Mouse (Mus musculus): ENCODE measurements at regions not wholly inside any gene's neighbourhood (a gene's known extent, or its start where the extent isn't known, plus 50 kb on each side); places are given as distances from the start of the nearest gene placed in this dataset.

GRCm38 (mm10) chr8:107642241-107642640, 54.0 kb upstream of the Psmd7 start:
- DNase-seq = no peak

DNA sequence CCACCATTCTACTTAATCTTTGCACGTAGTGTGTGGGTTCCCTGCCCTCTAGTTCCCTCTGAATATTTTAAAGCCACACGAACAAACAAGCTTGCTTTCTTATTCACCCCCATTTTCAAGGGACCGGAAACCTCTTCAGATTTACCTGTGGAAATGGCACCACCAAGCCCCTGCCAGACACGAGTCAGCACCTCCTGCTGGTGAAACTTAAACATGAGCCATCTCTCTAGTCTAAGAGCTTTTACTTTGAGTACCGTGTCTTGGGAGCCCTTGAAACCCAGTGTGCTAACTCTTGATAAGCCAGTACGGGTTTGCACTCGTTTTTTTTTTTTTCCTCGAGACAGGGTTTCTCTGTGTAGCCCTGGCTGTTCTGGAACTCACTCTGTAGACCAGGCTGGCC, 59.7 kb upstream of the Psmd7 start:
- no peak for DNase-seq

- no peak for DNase-seq
Observed at GRCm38 (mm10) chr8:107650306-107650705, 62.0 kb upstream of the Psmd7 start.

DNA sequence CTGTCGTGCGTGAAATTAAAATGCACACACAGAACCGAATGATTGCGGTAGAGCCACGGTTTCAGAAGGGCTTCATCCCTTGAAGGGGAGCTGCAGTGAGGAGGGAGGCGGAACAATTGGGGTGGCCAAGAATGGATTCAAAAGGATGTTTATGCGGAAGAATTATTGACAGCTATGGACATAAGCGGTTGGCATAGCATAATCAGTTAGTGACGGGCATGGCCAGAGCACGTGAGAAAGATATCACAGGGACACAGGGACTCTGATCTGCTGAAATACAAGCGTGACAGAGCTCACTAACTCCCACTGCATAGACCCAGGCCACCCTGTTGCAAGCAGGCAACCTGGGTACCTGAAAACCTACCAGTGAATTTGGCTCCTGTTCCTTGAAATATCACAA, 63.2 kb upstream of the Psmd7 start:
- no peak for DNase-seq

- DNase-seq = no peak
Observed at GRCm38 (mm10) chr8:107652226-107652625, 64.0 kb upstream of the Psmd7 start.

DNA sequence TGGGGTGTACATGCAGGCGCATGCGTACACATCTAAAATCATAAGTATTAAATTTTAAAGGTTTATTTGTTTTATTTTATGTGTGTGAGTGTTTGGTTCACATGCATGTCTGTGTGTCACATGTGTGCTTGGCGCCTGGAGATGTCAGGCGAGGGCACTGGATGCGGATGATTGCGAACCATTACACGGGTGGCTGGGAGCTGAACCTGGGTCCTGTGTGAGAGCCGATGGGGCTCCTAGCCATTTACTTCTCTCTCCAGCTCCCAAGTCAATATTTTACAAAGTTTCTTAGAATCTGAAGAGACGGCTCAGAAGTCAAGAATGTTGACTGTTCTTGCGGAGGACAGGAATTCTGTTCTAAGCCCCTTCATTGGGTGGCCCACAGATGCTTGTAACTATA, 65.4 kb upstream of the Psmd7 start:
- no peak for DNase-seq

DNA sequence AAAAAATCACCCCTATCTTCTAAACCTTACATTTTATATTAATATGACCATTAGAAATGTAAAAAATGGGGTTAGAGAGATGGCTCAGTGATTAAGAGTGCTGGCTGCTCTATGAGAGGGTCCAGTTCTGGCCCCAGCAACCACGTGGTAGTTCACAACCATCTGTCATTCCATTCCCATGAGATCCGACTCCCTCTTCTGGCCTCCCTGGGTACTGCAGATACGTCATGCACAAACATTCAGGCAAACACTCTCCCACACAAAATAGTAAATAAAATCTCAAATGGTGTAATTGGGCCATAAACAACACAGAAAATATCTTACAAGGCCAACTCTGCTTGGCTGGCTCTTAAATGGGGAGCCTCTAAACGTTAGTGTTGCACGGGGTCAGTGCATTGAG, 68.4 kb upstream of the Psmd7 start:
- DNase-seq = no peak

DNA sequence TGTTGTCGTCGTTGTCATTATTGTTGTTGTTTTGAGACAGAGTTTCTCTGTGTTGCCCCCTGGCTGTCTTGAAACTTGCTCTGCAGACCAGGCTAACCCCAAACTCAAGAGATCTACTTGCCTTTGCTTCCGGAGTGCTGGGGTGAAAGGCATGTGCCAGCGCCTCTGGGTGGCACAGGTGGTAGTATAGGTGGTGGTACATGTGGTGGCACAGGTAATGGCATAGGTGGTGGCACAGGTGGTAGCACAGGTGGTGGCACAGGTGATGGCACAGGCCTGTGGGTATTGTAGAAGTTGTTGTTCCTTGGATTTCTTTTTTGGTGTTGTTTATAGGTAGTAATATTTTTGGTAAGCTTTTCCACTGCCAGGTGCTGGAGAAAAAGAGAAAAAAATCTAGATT, 69.5 kb upstream of the Psmd7 start:
- DNase-seq = no peak

- no peak for DNase-seq
Observed at GRCm38 (mm10) chr8:107658386-107658785, 70.1 kb upstream of the Psmd7 start.

DNA sequence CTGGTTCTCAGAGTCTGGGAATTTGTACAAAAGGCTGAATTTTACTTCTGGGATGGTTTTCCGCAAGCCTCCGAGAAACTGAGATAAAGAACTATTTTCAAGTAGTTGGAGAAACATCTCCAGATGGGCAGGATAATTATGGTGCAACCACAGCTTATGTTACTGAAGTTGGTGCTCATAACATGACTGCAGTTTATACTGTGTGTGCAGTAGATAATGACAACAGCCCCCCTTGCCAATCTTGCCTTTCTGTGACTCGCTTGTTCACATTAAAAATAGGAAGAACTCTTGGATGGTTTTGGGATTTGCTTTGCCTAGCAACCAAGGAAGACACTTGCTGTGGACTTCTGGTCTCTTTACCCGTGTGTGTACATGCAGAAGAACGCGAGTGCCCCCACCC, 72.4 kb upstream of the Psmd7 start:
- no peak for DNase-seq

- no peak for DNase-seq
Observed at GRCm38 (mm10) chr8:107669608-107670007, 81.3 kb upstream of the Psmd7 start.

- DNase-seq = peak; percentile 65
Observed at GRCm38 (mm10) chr8:107671471-107671870, 83.2 kb upstream of the Psmd7 start.

DNA sequence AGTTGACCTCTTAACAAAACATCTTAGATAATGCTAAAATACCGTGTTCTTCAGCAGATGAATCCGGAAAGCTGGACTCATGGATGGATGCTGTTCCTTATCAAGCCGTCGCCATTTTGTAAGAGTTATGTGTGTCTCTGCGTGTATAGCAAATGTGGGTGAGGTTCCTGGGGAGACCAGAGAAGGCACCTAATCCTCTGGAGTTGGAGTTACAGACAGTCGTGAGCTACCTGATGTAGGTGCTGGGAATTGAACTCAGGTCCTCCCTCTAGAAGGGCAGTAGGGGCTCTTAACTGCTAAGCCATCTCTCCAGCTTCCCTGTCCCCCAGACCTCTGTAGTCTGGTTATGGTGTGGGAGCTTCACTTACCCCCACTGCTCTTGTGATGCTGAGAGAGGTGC, 84.4 kb upstream of the Psmd7 start:
- no peak for DNase-seq

DNA sequence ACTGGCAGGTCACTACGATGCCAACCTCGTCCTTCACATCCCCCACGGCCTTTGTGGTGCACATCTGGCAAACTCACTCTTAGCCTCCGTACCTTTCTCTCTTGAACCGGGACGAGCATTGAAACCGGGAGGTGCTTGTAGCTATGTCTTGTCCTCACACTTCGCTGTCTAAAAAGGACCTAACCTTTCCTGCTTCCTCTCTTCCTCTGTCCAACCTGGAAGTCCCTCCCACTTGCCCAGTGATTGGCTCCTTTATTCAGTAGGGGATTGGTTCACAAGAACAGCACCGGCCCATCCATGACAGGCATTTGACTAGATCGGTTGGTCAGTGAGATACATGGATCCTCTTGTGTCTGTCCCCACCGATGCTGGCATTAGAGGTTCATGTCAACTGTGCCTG, 93.8 kb upstream of the Psmd7 start:
- DNase-seq = no peak

- DNase-seq = peak; percentile 60
Observed at GRCm38 (mm10) chr8:107684721-107685691, 96.7 kb upstream of the Psmd7 start.

GRCm38 (mm10) chr8:107686936-107687335, 98.7 kb upstream of the Psmd7 start:
- no peak for DNase-seq

GRCm38 (mm10) chr8:107687529-107687928, 99.3 kb upstream of the Psmd7 start:
- DNase-seq = no peak

DNA sequence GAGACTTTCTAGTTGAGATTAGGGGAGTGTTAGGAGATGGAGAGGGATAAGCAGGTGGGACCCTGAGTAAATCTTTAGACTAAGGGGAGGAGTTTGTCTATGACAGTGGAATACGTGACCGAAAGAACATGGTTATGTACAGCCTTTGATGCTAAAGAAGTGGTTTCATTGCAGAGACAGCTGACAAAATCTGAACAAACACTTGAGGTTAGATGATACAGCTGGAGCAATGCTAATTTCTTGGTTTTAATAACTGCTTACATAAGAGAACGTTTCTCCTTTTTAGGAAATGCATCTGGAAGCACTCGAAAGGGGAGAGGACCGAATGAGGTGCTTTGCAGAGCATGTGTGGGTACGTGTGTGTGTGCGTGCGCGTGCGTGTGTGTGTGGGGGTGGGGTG, 100.8 kb upstream of the Psmd7 start:
- no peak for DNase-seq

DNA sequence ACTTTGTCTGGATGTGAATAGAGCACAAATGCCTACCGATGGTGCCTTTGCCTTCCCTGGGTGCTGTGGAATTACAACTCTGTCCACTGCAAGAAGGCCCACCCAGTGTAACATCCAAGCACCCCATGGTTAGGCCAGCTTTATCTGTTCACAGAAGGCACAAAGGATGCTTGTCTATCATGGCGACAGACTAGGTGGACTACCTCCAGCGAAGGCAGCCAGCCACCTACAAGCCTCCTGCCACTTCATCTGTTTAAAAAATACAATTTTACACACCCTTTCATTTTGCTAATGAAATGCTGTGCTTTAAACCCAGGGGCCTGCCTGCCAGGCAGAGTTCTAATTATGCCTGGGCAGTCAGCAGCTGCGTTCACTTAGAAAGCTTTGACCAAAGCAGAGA, 103.0 kb upstream of the Psmd7 start:
- DNase-seq = no peak

DNA sequence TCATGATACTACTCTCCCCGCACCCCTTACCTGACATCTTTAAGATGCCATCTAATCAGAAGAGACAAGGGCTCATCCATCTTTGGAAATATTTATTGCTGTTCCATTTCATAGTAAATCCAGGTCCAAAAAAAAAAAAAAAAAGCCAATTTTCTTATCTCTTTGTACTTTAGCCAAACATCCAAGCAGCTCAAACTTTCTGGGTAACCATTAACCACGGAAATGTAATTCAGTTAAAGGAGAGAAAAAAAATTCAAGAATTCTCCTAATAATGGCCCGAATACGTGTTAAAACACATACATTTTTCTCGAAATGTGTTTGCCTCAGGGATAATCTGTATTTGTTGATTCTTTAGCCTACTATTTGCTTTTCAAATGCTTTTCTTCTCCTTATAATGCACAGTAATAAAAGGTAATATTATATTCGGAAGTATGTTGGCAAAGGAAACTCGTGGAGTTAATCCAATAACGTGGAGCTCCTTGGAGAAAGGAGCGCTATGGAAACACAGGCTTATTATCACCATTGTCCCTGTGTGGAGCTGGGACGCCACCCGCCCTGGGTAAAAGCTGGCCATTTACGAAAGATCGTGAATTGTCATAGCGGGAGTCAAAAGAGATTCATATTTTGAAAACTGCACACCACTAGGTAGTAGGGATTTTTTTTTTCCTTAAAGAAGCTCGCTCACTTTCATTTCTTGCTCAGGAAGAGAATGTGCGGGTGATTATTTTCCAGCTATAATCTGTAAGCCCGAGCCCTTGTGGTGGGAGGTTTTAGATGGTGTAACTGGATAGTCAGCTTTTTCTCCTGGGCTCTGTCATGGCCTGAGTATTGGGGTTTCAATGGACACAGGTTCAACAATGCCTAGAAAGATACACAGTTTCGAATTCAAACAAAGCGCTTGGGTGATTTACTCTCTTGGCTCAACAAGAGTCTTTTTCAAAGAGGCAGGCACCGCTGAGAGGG, 108.4 kb upstream of the Psmd7 start:
- no peak for DNase-seq

DNA sequence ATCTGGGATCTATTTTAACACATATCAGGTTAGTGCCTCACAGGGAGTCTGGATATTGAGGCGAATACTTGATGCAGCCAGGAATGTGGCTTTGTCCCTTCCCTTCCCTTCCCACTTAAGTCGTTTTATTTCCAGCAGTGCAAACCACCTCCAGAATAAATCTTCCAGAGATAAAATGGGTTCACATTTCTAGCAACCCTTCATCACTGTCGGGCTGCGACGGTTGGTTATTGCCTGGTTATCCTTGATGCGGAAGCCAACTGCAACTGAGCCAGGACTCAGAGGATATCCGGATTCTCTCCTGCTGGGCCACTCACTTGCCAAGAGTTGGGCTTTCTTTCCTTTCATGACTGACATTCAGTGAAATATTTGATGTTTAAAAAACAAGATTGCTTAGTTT, 111.0 kb upstream of the Psmd7 start:
- DNase-seq = no peak

- no peak for DNase-seq
Observed at GRCm38 (mm10) chr8:107699759-107700158, 111.5 kb upstream of the Psmd7 start.

DNA sequence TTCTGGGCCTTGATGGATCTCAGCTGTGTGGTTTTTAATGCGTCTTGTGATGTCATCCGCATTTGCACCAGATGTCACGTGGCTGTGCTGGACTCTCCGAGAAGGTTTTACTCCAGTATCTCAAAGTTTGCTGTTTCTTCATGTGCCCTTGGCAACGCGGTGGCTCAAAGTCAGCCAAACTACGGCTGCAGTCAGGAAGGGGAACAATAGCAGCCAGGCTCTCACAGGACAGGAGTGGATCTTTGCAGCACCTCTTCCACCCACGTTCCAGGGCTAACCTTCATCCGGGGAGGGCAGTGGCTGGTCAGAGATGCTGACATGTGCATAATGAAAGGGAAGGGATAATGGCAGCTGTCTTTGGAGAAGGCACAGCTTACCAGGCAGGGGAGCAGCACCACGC, 127.6 kb upstream of the Psmd7 start:
- DNase-seq = no peak

DNA sequence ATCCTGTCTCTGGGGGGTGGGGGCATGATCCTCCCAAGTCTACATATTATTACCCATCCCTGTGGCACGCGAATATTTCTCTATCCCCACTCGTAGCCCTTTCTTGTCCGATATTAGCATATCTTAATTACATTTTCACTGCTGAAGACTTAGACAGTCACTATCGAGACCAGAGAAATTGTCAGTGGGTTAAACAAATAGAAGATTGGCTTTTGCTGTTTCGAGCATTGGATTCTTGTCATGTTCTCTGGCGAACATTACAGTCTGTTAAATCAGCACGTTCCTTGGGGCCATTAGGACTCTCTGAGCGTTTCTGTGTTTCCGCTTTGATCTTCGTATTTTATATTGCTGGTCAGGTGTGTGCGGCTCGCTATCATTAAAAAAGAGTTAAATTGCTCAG, 129.6 kb upstream of the Psmd7 start:
- DNase-seq = no peak
